Mouse (Mus musculus) kidney, embryonic 16.5 days (tissue): ENCODE measurements around the gene Gm6169. TPM values are rescaled to one million over a fixed set of nuclear protein-coding genes. Genes with fewer than 3 reads are reported as not detected.
"Not testable (repeated sequence)": the region's sequence is repeated elsewhere in the genome, so short reads cannot be mapped to it uniquely, and the experiment has no call there.

Source experiments
- ATAC-seq: fragments of 200-750 bp; cut with Nextera tagmentation; 2 replicates; pipeline ENCODE4 v1.8.0; 2017; ENCODE audit warnings: moderate TSS enrichment; ENCODE audit not compliant: low FRiP score, low TSS enrichment
- H3K27ac ChIP-seq: fragments of 300-500 bp; sonication (generic); 2 replicates; pipeline ENCODE4 v1.5.1; 2014; ENCODE audit warnings: low read length
- H3K27me3 ChIP-seq: fragments of 300-500 bp; sonication (generic); 2 replicates; pipeline ENCODE4 v1.6.1; 2014; ENCODE audit warnings: low read length, control low read depth, mixed read lengths; ENCODE audit not compliant: insufficient read depth
- H3K36me3 ChIP-seq: fragments of 300-500 bp; sonication (generic); 2 replicates; pipeline ENCODE4 v1.6.1; 2014; ENCODE audit warnings: low read length, control low read depth, mixed read lengths; ENCODE audit not compliant: insufficient read depth
- H3K4me1 ChIP-seq: fragments of 300-500 bp; sonication (generic); 2 replicates; pipeline ENCODE4 v1.6.1; 2014; ENCODE audit warnings: low read length, control low read depth, mixed read lengths; ENCODE audit not compliant: insufficient read depth
- H3K4me2 ChIP-seq: fragments of 300-500 bp; sonication (generic); replicated peaks from 2 replicates; pipeline ENCODE4 v1.6.1; 2014; ENCODE audit warnings: low read depth, low read length
- H3K4me3 ChIP-seq: fragments of 300-500 bp; sonication (generic); 2 replicates; pipeline ENCODE4 v1.5.1; 2014; ENCODE audit warnings: mild to moderate bottlenecking, low read length
- H3K9ac ChIP-seq: fragments of 300-500 bp; sonication (generic); replicated peaks from 2 replicates; pipeline ENCODE4 v1.6.1; 2014; ENCODE audit warnings: low read length
- H3K9me3 ChIP-seq: fragments of 300-500 bp; sonication (generic); 2 replicates; pipeline ENCODE4 v1.6.1; 2016; ENCODE audit warnings: low read length, control low read depth
- WGBS: fragments of 180-500 bp; shearing (Covaris S2); extraction: QIAGEN DNeasy Blood & Tissue Kit; methylation state at CpG from one replicate; pipeline ENCODE4 v1.1.7; 2014; 5-methylcytosine and 5-hydroxymethylcytosine counted together
- polyA plus RNA-seq: library from polyadenylated mRNA; unstranded; fragments of >200 nt; fragmentation: Nextera tagmentation; extraction: Ambion mirVana; gene quantifications from 2 replicates; pipeline ENCODE4 v1.2.1, GENCODE M21; 2015

The Gm6169 gene
- polyA plus RNA-seq, 1 experiment from 2014 or later, result 3.4 TPM

DNA sequence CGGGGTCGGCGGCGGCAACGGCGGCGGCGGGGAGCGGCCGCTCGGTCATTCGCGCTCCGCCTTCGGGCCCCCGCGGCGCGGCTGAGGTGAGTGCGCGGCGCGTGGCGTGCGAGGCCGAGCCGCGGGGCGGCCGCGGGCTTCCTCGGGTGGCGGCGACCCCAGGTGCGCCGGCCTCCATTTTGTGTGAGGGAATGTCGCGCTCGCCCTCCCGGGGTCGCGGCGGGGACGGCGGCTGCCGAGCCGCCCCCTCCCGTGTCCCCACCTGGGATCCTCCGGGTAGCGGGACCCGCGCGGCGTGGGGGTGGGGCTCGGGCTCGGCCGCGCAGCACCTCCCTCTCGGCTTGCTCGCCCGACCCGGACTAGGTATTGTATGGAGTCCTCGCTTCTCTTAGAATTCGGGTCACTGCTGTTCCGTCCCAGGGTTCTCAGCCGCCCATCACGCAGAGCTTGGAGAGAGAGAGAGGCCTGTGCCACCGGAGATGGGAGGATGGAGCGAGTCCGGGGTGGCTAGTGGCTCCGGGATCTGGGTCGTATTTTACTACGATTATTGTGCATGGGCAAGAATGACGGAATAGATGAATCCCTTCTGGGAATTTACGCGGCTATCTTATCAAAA, 27.3 kb downstream of the Gm6169 start:
- H3K36me3 ChIP-seq, result no peaks in the 10 kb centered on the region
- peak overlapping the region; percentile 99 for H3K4me2 ChIP-seq
- WGBS, result under 1% methylated on average over 59 of the region's 76 CpGs
- peak overlapping the region; percentile 79 for H3K4me3 ChIP-seq
- H3K4me1 ChIP-seq, result 0 out of 2 replicates have a peak, but pooled peaks cover 3% of the 10 kb centered on the region
- no peak overlapping the region for H3K27ac ChIP-seq
- peak; percentile 83 for ATAC-seq
- H3K9ac ChIP-seq, result peak overlapping the region; percentile 76
- H3K9me3 ChIP-seq, result no peaks in the 10 kb centered on the region
- peaks cover 22% of the 10 kb centered on the region; the same call in 1 of the 2 replicates for H3K27me3 ChIP-seq

DNA sequence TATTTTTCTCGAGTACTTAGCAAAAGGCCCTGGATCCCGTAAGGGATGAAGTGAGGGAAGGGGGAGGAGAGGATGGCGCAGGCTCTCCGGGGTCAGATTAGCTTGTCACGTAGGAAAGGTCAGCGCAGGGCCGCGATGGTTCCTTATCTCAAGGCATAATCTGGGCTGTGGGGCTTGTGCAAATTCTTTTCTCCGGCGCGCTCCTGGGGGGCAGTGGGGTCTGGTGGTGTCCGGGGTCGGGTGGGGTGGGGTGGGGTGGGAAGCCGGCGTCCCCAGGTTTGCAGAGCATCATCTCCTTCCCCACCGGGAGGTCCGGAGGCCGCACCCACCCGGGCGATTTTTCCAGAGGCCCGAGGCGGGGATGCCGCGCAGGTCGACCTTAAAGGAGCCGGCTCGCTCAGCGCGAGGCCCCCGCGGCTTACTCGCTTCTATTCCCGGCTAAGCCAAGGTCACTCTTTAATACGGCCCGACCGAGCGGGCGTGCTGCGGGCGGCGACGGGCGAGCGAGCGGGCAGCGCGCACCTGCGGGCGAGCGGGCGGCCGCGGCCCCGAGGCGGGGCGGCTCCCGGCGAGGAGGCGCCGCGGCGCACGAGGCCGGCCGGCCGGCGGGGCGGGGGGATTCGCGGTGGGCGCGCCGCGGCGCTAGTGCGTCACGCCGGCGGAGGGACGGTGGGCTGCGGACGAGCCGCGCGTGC, 28.0 kb downstream of the Gm6169 start:
- H3K27ac ChIP-seq, result no peak overlapping the region

DNA sequence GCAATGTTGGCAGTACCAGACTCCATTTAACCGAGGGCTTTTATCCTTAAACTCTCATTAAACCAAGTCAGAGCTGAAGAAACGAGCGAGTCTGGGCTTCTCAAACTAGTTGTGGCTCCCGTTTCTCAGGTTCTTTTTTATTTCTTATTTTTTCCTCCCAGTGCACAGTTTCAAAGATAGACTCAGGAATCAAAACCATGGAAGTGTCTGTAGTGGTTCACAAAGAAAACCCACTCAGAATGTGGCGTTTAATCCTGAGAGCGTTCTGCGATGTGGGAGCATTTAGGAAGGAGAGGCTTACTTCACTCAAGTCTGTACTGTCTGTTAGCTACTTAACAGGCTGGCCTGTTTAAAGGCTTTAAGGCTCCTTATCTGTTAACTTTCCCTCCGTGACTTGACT, 30.9 kb downstream of the Gm6169 start:
- Histone ChIP-seq H3K9ac (no peak overlapping the region), H3K27me3 (peaks cover 20% of the 10 kb centered on the region; the same call in 1 of the 2 replicates)
- WGBS, result 63% methylated on average over 8 of the region's 8 CpGs

More for the DNA sequence above, 28.0 kb downstream of the Gm6169 start:
- Histone ChIP-seq H3K4me1 (0 out of 2 replicates have a peak, but pooled peaks cover 3% of the 10 kb centered on the region), H3K27me3 (peaks cover 22% of the 10 kb centered on the region; the same call in 1 of the 2 replicates), H3K4me2 (peak overlapping the region; percentile 99), H3K4me3 (peak overlapping the region; percentile 79), H3K9me3 (no peaks in the 10 kb centered on the region), H3K9ac (peak overlapping the region; percentile 76), H3K36me3 (no peaks in the 10 kb centered on the region)
- ATAC-seq, result peak; percentile 75
- WGBS, result under 1% methylated on average over 59 of the region's 85 CpGs

DNA sequence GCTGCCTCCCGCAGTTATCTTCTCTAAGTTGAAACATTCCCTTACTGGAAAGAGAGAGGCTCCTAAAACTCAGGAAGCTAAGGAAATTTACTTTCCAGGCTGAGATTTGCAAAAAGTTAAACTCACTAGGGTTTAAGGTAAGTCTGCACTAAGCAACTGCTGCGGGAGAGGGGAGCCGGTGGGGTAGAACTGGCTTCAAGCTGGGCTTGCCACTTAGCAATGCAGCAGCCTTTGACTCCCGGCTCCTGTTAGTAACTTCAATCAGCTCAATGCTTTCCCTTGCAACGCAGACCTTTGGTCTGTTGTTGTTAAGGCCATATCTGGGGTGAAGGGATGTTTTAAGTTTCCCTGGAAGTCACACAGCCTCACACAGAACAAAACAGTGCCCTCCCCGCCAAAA, 31.3 kb downstream of the Gm6169 start:
- H3K9me3 ChIP-seq, result 0 out of 2 replicates have a peak, but pooled peaks cover 3% of the 10 kb centered on the region
- no peak overlapping the region for H3K27ac ChIP-seq
- no peaks in the 10 kb centered on the region for H3K36me3 ChIP-seq
- ATAC-seq, result no peak
- no peak overlapping the region for H3K9ac ChIP-seq
- 18% methylated on average over 6 of the region's 6 CpGs for WGBS
- H3K4me2 ChIP-seq, result no peak overlapping the region
- H3K4me3 ChIP-seq, result no peak overlapping the region
- peaks cover 17% of the 10 kb centered on the region; the same call in 1 of the 2 replicates for H3K27me3 ChIP-seq
- H3K4me1 ChIP-seq, result 0 out of 2 replicates have a peak, but pooled peaks cover 7% of the 10 kb centered on the region

More for the DNA sequence above, 30.9 kb downstream of the Gm6169 start:
- H3K4me3 ChIP-seq, result no peak overlapping the region
- H3K4me1 ChIP-seq, result 0 out of 2 replicates have a peak, but pooled peaks cover 7% of the 10 kb centered on the region
- no peak overlapping the region for H3K4me2 ChIP-seq
- H3K9me3 ChIP-seq, result 0 out of 2 replicates have a peak, but pooled peaks cover 3% of the 10 kb centered on the region
- ATAC-seq, result no peak
- H3K27ac ChIP-seq, result no peak overlapping the region
- H3K36me3 ChIP-seq, result no peaks in the 10 kb centered on the region

DNA sequence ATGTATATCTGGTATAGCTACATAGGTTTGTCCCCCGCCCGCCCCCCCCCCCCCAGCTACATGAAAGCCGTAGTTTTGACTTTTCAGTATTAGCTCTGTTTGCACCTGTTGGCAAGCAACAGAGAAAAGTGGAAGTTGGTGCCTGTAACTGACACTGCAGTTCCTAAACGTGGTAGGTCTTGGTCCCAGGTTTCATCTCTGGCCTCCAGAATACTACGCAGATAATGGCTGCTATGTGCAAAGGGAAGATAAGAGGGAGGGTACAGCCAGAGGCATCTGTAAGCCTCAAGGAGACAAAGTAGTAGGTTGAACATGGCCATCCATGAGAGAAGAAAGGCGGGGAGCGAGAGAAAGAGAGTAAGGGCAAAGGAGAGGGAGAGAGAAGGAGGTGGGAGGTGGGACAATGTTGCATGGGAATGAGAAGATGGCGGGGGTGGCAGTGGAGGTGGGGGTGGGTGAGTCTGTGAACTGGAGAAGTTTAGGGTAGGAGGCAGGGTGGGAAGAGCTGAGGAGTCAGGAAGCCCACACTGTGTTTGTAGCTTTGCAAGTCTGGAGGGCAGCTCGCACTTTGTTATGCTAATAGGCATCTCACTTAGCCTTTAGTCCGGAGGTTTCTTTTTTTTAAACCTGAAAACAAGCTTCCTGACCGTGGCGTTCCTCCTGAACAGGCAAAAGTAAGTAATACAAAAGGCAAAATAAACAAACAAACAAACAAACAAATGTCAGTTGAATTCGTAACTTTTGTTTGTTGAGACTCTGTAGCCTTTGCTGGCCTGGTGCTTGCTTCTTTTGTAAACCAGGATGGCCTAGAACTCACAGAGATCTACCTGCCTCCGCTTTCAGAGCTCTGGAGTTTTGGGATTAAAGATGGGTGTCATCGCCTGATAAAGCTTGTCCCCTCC, 32.1 kb downstream of the Gm6169 start, which contains the start of gene Fam169a:
TSS of gene Fam169a (plus strand) at position 638 of the 902 bp plus-strand sequence.
- Histone ChIP-seq H3K4me3 (no peak within 1 kb of the TSS), H3K4me1 (0 out of 2 replicates have a peak, but pooled peaks cover 7% of the 10 kb centered on the region), H3K9ac (no peak within 1 kb of the TSS), H3K27ac (no peak within 1 kb of the TSS), H3K36me3 (no peaks in the 10 kb centered on the region), H3K27me3 (peaks cover 16% of the 10 kb centered on the region; the same call in 1 of the 2 replicates), H3K9me3 (0 out of 2 replicates have a peak, but pooled peaks cover 3% of the 10 kb centered on the region), H3K4me2 (no peak within 1 kb of the TSS)
- no peak for ATAC-seq
- 64% methylated on average over 15 of the region's 15 CpGs for WGBS

DNA sequence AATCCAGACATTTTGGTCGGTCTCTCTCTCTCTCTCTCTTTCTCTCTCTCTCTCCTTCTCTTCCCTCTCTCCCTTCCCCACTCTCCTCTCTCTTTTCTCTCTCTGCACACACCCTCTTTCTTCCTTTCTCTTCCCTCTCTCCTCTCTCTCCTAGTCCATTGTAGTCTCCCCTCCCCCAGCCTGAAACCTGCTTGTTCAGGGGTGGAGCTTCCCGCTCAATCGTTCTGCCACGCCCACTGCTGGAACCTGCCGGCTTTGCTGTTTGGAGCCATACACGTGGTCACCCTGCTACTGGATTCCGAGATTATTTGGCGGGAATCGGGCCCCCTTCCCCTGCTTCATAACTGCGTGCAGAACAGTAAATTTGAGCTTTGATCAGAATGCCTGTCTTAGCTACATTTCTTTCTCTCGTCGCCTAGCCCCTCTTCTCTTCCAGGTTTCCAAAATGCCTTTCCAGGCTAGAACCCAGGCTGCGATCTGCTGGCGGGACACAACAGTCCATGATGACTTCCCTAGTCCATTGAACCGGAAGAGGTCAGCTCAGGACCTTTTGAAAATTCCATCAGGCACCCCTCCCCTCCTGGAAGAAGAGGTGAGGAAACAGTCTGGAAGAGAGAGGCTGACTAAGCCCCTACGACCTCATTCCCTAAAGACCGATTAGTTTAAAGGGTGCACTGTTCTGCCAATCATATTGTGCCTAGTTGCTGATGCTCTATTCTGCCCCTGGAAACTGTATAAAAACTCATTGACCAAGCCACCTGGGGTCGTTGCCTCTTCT, 34.0 kb downstream of the Gm6169 start:
- H3K4me3 ChIP-seq, H3K9ac ChIP-seq, H3K4me2 ChIP-seq, H3K27ac ChIP-seq, ATAC-seq, H3K9me3 ChIP-seq, H3K36me3 ChIP-seq, H3K4me1 ChIP-seq: not testable (repeated sequence)
- H3K27me3 ChIP-seq, result peaks cover 15% of the 10 kb centered on the region; the same call in 1 of the 2 replicates
- 47% methylated on average over 18 of the region's 18 CpGs for WGBS

DNA sequence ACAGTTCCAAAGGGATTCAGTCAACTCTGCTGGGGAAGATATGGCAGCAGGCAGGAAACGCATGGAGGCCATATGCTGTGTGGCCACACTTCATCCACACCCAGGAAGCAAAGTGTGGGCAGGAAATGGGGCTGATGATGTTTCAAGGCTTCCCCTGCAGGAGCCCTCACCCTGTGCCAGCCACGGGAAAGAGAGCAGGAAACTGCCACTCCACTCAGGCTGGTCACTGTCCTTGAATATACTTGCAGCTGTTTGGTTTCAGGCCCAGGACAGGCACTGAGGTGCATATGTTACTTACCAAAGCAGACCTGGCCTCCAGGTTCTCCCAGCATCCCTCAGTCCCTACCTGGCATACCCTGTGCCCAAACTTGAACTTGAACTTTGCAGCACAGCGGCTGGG, 34.6 kb downstream of the Gm6169 start:
- Histone ChIP-seq H3K4me1 (0 out of 2 replicates have a peak, but pooled peaks cover 3% of the 10 kb centered on the region), H3K27me3 (peaks cover 11% of the 10 kb centered on the region; the same call in 1 of the 2 replicates), H3K9ac (no peak overlapping the region), H3K9me3 (0 out of 2 replicates have a peak, but pooled peaks cover 3% of the 10 kb centered on the region), H3K4me2 (no peak overlapping the region), H3K36me3 (no peaks in the 10 kb centered on the region), H3K27ac (no peak overlapping the region), H3K4me3 (no peak overlapping the region)
- 29% methylated on average over 3 of the region's 3 CpGs for WGBS
- no peak for ATAC-seq

DNA sequence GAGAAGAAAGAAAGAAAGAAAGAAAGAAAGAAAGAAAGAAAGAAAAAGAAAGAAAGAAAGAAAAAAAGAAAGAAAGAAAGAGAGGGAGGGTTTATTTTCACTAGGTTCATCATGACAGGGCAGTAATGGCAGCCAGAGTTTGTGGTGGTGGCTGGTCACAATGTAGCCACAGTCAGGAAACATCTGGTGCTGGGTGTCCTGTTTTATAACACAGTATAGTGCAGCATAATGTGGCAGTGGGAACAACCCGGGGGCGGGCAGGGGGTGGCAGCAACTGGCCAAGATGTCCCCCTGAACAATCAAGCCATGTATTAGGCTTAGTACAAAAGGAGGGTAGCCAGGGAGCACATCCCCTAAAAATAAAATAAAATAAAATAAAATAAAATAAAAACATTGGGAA, 35.6 kb downstream of the Gm6169 start:
- no peak for ATAC-seq
- H3K4me3 ChIP-seq, result no peak overlapping the region
- no peak overlapping the region for H3K4me2 ChIP-seq
- 0 out of 2 replicates have a peak, but pooled peaks cover 6% of the 10 kb centered on the region for H3K27me3 ChIP-seq
- no peaks in the 10 kb centered on the region for H3K36me3 ChIP-seq
- H3K27ac ChIP-seq, result no peak overlapping the region
- WGBS, result 64% methylated on average over 2 of the region's 2 CpGs
- 0 out of 2 replicates have a peak, but pooled peaks cover 3% of the 10 kb centered on the region for H3K9me3 ChIP-seq
- H3K4me1 ChIP-seq, result 0 out of 2 replicates have a peak, but pooled peaks cover 3% of the 10 kb centered on the region
- no peak overlapping the region for H3K9ac ChIP-seq
